Mouse (Mus musculus) testis, adult 2 months (tissue): Measurements from ENCODE around the gene Fhl3.

Source experiments
- CTCF ChIP-seq: fragments of 200-500 bp; IDR thresholded peaks from 2 replicates; pipeline ENCODE4 v1.5.1; 2012; ENCODE audit warnings: low read depth, mild to moderate bottlenecking, inconsistent platforms, low read length, moderate library complexity; ENCODE audit not compliant: control insufficient read depth, insufficient read depth, insufficient replicate concordance
- POLR2A ChIP-seq: fragments of 200-500 bp; IDR thresholded peaks from 2 replicates; pipeline ENCODE4 v1.6.1; 2012; ENCODE audit warnings: low read depth, mild to moderate bottlenecking, inconsistent platforms, low read length, moderate library complexity; ENCODE audit not compliant: control insufficient read depth

DNA sequence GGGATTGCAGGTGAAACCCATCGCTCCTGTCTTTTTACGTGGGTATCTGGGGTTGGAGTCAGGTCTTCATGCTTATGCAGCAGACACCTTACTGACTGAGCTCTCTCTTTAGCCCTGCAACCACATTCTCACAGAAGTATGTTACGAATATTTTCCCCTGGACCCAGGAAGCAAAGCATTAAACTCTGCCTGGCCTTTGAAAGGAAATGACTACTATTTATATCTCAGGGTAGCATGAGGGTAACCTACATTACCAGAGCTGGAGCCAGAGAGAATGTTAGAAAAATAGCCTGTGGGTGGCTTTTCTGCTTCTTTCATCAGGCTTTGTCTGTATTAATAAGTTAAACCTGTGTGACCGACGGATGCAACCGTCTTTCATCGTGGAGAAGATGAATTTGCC lies 55.0 kb downstream of the Fhl3 start:
- TF ChIP-seq CTCF, result no peak
- TF ChIP-seq POLR2A, result no peak
